Mouse (Mus musculus) left cerebral cortex, adult 8-10 months (tissue): ENCODE data around the gene Tor2a. TPM values are rescaled to one million over a fixed set of nuclear protein-coding genes. Genes with fewer than 3 reads are reported as not detected.

ENCODE experiments used
- DNase-seq, 2 experiments: peaks; one replicate each; pipeline ENCODE4 v3.0.0; 2022; ENCODE audit warnings: low spot score in 2 of 2
- total RNA-seq, 4 experiments: library from RNA; stranded (reverse); gene quantifications; 2 replicates each; pipeline ENCODE4 v1.2.4; 2022

The Tor2a gene
- 10 to 100 TPM; 27.7 to 32.6 (median 29.9) TPM for total RNA-seq

- peak; percentile 87 to 96 for DNase-seq
These were observed at the start of gene Tor2a for GRCm38 (mm10) chr2:32757056-32757845. TSS of gene Tor2a (plus strand) at chr2:32757234.

GRCm38 (mm10) chr2:32708643-32709042, 48.4 kb upstream of the Tor2a start:
- DNase-seq = no peak

- no peak for DNase-seq
These were observed 47.4 kb upstream of the Tor2a start for GRCm38 (mm10) chr2:32709521-32710137.

GRCm38 (mm10) chr2:32710425-32710824, 46.6 kb upstream of the Tor2a start:
- no peak for DNase-seq

GRCm38 (mm10) chr2:32711301-32712056, 45.6 kb upstream of the Tor2a start:
- no peak for DNase-seq

GRCm38 (mm10) chr2:32712108-32712551, 44.9 kb upstream of the Tor2a start:
- DNase-seq = no peak

- peak in 1 of 2 experiments; percentile 91 for DNase-seq
These were observed 44.5 kb upstream of the Tor2a start for GRCm38 (mm10) chr2:32712586-32712933.

- DNase-seq = peak; percentile 86 to 88
These were observed 43.9 kb upstream of the Tor2a start, which contains the start of gene Cdk9 for GRCm38 (mm10) chr2:32712934-32713817. TSS of gene Cdk9 (minus strand) at chr2:32713076.

- no peak for DNase-seq
These were observed 42.7 kb upstream of the Tor2a start for GRCm38 (mm10) chr2:32714117-32714986.

- no peak for DNase-seq
These were observed 42.0 kb upstream of the Tor2a start for GRCm38 (mm10) chr2:32714987-32715425.

GRCm38 (mm10) chr2:32718761-32719160, 38.3 kb upstream of the Tor2a start:
- DNase-seq = no peak

- no peak for DNase-seq
These were observed 37.0 kb upstream of the Tor2a start for GRCm38 (mm10) chr2:32720053-32720452.

GRCm38 (mm10) chr2:32720681-32721229, 36.3 kb upstream of the Tor2a start, which contains the start of gene Sh2d3c:
TSS of gene Sh2d3c (plus strand) at chr2:32721055.
- DNase-seq = no peak

- no peak for DNase-seq
These were observed 35.0 kb upstream of the Tor2a start for GRCm38 (mm10) chr2:32722046-32722445.

GRCm38 (mm10) chr2:32722581-32722980, 34.5 kb upstream of the Tor2a start:
- DNase-seq = no peak

GRCm38 (mm10) chr2:32724149-32724548, 32.9 kb upstream of the Tor2a start:
- DNase-seq = no peak

GRCm38 (mm10) chr2:32724832-32725790, 31.9 kb upstream of the Tor2a start:
- no peak for DNase-seq

- DNase-seq = peak; percentile 51 to 82
These were observed 29.6 kb upstream of the Tor2a start for GRCm38 (mm10) chr2:32727435-32727834.
